Mouse (Mus musculus) spleen, adult 18-20 months (tissue): ENCODE measurements around the gene Ubr2.
A peak's percentile ranks its signal among the peaks of the same experiment; 100 is the strongest.

Experiments
- DNase-seq, 2 experiments: peaks; one replicate each; pipeline ENCODE4 v3.0.0; 2022; ENCODE audit warnings: mixed read lengths in 2 of 2

Ubr2 gene

DNA sequence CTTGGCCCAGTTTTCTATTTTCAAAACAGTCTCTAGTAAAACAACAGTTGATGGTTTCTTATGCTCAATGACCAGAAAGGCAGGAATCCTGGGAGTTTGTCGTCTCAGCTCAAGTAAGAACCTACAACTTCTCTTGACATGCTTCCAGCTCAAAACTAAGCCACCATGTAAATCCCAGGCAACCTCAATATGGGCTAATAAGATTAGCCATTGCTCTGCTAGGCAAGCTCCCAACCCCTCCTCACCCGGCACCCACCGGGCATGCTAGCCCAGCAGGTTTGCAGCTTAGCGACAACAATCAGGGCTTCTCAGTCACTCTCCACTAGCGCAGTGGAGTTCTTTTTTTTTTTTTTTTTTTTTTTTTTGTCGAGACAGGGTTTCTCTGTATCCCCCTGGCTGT lies 84.2 kb downstream of the Ubr2 start:
- no peak for DNase-seq

- DNase-seq: no peak
These were observed 89.5 kb downstream of the Ubr2 start for GRCm38 (mm10) chr17:46920855-46921254.

GRCm38 (mm10) chr17:46918951-46919350 lies 91.4 kb downstream of the Ubr2 start:
- no peak for DNase-seq

DNA sequence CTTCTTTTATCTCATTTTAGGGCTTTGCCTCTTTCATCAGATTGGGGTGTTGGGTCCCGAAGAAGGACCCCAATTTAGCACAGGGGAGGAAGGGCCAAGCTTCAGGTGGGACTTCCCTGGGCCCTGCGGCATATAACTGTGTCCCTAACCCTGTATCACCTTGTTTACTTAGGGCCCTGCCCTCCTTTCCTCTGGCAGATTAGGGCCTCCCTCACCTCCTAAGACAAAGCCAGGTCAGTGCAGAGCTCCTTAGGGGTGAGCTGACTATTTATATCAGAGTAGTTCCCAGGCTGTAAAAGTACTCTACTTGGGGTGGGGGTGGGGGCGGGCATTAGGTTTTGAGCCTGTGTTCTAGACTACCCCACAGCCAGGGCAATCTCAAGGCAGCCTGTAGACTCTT lies 95.2 kb downstream of the Ubr2 start:
- DNase-seq: no peak

DNA sequence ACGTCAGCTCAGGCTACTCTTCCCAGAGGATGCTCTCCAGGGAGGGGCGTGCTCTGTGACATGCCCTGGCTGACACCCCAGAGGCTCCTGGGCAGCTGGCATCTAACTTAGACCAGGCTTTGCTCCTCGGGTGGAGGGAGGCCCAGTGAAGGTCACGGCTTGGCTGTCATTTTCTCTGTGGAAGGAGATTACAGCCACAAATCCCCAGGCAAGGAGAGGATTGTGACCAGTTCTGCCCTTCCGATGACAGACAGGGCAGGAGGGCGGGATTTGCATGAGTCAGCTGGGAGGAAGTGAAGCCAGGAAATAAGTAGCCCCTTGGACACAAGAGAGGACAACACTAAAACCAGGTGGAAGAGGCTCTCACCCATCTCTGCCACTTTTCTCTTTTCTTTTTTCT lies 98.0 kb downstream of the Ubr2 start:
- no peak for DNase-seq

DNA sequence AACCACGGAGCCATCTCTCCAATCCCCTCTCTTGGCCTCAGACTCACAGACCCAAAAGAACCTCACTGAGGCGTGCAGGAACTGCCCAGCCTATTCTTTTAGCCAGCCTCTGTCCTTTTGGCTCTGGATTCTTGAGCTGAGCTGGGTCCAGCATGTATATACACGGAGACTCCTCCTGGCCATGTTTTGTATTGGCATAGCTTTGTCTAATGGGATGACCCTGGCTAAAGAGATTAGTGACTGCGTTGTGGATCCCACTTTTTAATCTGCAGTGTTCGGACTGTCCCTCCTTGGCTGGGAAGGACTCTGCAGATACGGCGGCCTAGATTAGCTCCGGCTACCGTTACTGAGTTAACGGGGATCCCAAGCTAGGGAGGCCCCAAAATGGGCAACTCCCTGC lies 100.2 kb downstream of the Ubr2 start, which contains the start of gene Prph2:
Gene Prph2 (plus strand): TSS at position 274 of the 400 bp plus-strand sequence.
- DNase-seq: no peak

DNA sequence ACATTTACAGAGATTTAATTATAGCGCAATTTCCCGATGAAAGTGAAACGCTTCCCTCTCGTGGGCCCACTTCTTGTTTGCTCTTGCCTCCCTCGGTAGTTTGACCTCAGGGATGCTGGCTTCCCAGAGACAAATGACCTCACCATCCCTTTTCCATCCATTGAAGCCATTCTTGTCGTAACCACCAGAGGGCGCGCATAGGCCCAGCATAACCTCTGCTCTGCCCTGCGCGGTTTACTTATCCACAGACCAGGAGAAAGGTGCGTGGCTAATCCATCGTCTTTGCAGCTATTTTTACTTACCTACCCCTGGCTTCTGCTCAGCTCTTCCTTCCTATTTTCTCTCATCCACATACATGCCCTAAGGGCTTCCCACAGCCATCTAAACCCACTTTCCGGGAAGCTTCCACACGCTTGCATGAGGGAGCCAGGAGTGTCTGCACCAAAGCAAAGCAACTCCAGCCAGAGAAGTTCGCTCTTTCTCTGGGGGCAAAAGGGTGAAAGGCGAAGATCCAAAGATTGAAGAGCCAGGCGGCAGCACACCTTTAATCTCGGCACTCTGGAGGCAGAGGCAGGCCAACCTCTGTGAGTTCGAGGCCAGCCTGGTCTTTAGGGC lies 106.4 kb downstream of the Ubr2 start:
- DNase-seq: peak; percentile 33 to 69

- DNase-seq: no peak
These were observed 109.4 kb downstream of the Ubr2 start for GRCm38 (mm10) chr17:46900941-46901340.

DNA sequence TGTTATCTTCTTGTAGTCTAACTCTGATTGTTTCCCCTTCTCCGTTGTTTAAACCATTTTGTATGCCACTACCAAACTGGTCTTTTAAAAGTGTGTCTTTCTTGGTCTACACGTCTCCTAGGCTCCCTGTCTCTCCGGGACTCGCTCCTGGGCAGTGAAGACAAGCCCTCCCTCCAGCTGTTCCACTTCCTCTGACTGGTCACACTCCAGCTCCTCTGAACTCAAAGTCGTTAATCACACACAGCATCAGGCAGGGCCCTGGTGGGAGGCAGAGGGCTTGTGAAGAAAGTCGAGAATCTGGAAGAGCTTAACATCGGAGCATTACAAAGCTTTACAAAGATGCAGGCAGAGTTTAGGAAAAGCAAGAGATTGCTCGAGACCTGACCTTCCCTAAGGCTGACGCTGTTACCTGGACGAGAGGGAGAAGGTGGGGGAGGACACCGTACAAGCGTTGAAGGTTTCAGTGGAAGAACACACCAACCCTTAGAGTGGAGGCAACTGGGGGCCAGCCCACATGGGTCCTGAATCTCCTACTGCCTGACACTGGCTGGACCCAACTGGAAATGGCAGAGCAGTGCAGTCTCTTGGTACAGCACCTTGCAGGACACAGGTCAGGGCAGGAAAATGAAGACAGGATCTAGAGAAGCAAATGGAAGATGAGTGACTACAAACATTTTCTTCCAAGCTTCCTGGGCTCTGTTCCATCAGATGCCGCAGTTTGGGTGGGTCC lies 113.0 kb downstream of the Ubr2 start:
- peak in 1 of 2 experiments; percentile 22 for DNase-seq

GRCm38 (mm10) chr17:46895426-46895825 lies 114.9 kb downstream of the Ubr2 start:
- no peak for DNase-seq

DNA sequence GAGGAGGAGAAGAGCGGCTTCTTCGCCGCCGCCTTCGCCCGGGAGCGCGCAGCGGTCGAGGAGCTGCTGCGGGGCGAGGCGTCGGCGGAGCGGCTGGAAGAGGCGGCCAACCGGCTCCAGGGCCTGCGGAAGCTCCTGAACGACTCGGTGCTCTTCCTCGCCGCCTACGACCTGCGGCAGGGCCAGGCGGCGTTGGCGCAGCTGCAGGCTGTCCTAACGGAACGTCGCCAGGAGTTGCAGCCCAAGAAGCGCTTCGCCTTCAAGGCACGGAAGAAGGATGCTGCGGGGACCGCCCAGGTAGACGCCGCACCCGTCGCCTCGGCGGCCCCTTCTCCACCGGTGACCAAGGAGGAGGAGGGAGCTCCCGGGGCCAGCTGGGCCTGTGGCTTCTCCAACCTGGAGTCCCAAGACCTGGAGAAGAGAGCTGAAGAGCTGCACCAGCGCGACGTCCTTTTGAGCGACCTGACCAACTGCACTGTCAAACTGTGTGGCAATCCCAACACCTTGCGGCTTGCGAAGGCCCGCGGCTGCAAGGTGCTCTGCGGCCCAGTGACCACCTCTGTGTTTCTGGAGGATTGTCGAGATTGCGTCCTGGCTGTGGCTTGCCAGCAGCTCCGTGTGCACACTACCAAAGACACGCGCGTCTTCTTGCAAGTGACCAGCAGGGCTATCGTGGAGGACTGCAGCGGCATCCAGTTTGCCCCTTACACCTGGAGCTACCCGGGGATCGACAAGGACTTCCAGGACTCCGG lies 119.3 kb downstream of the Ubr2 start:
- peak; percentile 36 to 53 for DNase-seq

DNA sequence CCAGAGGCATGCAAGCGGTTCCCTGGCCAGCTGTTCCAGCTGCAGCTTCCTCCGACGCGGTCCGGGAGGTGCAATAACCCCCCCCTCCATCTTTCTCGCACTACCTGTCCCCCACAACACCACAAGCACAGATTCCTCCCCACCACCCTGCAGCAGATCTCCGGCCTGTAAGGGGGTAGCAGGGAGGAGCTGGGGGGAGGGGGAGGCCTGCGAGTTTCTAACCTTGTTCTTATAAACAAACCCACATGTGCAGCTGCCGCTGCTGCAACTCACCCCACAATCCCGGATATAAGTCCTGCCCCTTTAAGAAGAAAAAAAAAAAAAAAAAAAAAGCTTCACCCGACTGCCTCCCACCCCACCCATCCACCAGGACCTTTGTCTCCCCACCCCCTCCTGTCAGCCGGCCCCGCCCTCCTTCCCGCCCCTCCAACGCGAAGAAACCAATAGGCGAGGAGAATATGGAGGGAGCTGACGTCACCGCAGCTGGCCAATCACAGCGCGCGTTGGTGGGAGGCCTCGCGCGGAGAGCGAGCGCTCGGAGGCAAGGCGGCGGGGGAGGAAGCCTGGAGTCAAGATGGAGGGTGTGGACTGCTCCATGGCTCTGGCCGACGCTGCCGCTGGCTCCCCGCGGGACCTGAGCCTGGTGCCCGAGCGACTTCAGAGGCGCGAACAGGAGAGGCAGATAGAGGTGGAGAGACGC lies 120.1 kb downstream of the Ubr2 start, which contains the start of gene Tbcc:
Gene Tbcc (plus strand): TSS at position 569 of the 700 bp plus-strand sequence.
- DNase-seq: peak; percentile 92 to 93

GRCm38 (mm10) chr17:46889450-46890084 lies 120.8 kb downstream of the Ubr2 start:
- DNase-seq: peak; percentile 51 to 59

GRCm38 (mm10) chr17:46888511-46889212 lies 121.7 kb downstream of the Ubr2 start:
- DNase-seq: no peak

DNA sequence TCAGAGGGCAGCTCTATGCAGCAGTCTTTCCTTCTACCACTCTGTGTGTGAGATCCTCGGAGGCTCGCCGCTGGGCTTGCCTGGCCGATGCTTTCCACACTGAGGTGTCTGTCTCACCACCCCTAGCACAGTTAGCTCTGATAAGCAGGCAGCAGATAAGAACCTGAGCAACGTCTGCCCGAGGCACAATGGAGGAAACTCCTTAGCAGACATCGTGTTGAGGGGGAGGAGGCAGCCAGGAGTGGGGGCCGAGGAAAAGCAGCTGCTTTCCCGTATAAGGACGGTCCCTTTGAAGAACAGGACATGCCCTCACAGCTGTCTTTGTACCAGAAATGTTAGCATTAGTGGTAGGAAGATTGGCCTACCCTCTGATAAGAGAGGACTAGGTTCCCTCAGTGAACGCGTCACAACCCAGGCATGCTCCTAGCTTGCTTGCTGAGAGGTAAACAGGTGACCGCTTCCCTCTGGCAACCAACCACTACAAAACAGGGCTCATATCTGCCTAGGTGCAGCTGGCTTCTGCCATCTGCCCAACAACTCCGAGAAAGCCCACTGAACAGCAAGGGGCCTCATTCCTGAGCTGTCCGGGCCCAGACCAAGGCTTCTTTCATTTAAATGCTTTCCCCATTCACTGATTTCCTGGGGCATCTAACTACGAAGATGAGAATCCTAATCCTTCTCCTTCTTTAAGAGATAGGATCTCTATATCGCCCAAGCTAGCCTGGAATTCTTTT lies 124.3 kb downstream of the Ubr2 start:
- DNase-seq: no peak

DNA sequence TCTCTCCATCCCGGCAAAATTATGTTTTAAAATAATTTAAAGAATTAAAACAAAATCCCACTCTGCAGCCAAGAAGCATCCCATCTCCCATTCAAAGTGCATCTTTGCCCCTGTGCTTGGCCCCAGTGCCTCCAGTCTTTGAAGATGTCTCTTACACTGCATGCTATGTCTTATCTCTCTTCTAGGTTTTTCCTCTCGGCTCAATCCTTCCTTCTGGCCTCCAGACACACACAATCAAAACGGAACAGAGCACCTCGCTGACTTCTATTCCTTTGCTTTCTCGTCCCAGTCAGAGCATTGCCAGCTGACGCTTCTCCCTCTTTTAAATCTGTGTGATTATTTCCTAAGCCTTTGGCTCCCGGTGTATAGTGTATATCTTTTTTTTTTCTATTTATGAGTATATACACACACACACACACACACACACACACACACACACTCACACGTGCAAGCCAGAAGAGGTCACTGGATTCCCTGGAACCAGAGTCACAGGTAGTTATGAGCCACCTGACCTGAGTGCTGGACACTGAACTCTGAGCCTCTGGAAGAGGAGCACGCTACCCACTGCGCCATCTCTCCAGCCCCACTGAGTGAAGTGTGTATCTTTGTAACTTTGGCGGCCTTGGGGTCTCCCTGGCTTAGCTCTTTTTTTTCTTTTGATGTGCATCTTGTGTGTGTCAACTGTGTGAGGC lies 125.0 kb downstream of the Ubr2 start:
- no peak for DNase-seq

- no peak for DNase-seq
These were observed 125.6 kb downstream of the Ubr2 start for GRCm38 (mm10) chr17:46884766-46885165.

- DNase-seq: no peak
These were observed 127.2 kb downstream of the Ubr2 start for GRCm38 (mm10) chr17:46883107-46883506.

DNA sequence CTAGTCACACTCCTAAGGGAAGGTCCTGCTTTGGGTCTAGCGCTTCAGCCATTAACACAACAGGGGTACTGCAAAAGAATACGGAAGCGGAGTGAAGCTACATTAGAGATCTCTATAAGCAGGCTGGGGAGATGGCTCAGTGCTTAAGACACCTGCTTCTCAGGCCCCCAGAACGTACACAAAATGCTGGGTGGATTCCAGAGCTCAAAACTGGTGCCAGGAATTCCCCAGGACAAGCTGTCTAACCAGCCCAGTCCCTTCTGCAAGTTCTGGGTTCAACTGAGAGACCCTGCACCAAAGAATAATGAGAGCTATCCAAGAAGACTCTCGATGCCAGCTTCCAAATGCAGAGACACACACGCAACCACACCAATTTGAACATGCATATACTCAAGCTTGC lies 128.6 kb downstream of the Ubr2 start:
- DNase-seq: no peak

DNA sequence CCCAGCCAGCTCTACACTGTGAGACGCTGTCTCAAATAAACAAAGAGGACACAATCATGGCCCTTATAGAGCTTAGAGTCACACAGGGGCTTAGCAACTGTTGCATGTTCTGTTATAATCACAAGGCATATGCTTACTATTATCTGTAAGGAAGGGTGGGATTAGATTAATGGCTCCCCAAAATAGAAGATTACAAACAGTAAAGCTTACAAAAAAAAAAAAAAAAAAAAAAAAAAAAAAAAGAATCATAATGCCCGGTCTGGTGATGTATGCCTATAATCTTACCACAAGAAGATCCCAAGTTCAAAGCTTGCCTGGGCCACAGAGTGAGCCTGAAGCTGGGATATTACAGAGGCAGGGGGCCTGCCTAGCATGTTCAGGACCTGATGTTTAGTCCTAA lies 130.0 kb downstream of the Ubr2 start:
- no peak for DNase-seq
